Mouse (Mus musculus): ENCODE measurements around the gene Dera. TPM values are rescaled to one million over a fixed set of nuclear protein-coding genes. Genes with fewer than 3 reads are reported as not detected.

The Dera gene
- total and polyA plus RNA-seq, 3 experiments = 47.6 to 69.4 (median 51.2) TPM

- Histone ChIP-seq H3K36me3 (replicated peaks) (peaks cover 39% of the 10 kb centered on the region), H3K4me1 (ENCODE audit: insufficient read depth, low read depth, low read length) (no peaks in the 10 kb centered on the region), H3K9me3 (replicated peaks) (no peaks in the 10 kb centered on the region), H3K4me3 (ENCODE audit: low read depth, low read length) (no peak overlapping the region), H3K27me3 (ENCODE audit: insufficient read depth, low read length) (no peaks in the 10 kb centered on the region)
- ATAC-seq (ENCODE audit: extremely low read depth, insufficient number of reproducible peaks, low FRiP score, poor library complexity, severe bottlenecking) = no peak
- TF ChIP-seq GATA1 (IDR thresholded peaks at IDR 0.05; ENCODE audit: borderline replicate concordance, low read length) (no peak), GATA2 (IDR thresholded peaks at IDR 0.05; ENCODE audit: borderline replicate concordance, low read depth, low read length) (no peak), CTCF (IDR thresholded peaks at IDR 0.05; ENCODE audit: low read depth, low read length) (no peak), POLR2AphosphoS5 (IDR thresholded peaks at IDR 0.05; ENCODE audit: insufficient replicate concordance, low read depth, low read length) (no peak), TAL1 (conservative IDR thresholded peaks at IDR 0.05; ENCODE audit: low read depth, low read length) (no peak)
- DNase-seq (ENCODE audit: low spot score) = no peak
Observed at GRCm38 (mm10) chr6:137824046-137825021, 70.0 kb downstream of the Dera start.

GRCm38 (mm10) chr6:137825022-137825613 is 70.8 kb downstream of the Dera start:
- ATAC-seq (ENCODE audit: extremely low read depth, insufficient number of reproducible peaks, low FRiP score, poor library complexity, severe bottlenecking) (no peak), DNase-seq (ENCODE audit: low spot score) (no peak)
- H3K36me3 ChIP-seq (replicated peaks) = peaks cover 41% of the 10 kb centered on the region
- no peak for TF ChIP-seq TAL1 (conservative IDR thresholded peaks at IDR 0.05; ENCODE audit: low read depth, low read length)
- TF ChIP-seq GATA2 (IDR thresholded peaks at IDR 0.05; ENCODE audit: borderline replicate concordance, low read depth, low read length) = no peak
- no peak for TF ChIP-seq GATA1 (IDR thresholded peaks at IDR 0.05; ENCODE audit: borderline replicate concordance, low read length)
- no peak for TF ChIP-seq CTCF (IDR thresholded peaks at IDR 0.05; ENCODE audit: low read depth, low read length)
- TF ChIP-seq POLR2AphosphoS5 (IDR thresholded peaks at IDR 0.05; ENCODE audit: insufficient replicate concordance, low read depth, low read length) = no peak
- H3K27me3 ChIP-seq (ENCODE audit: insufficient read depth, low read length) = no peaks in the 10 kb centered on the region
- no peaks in the 10 kb centered on the region for H3K9me3 ChIP-seq (replicated peaks)
- H3K4me1 ChIP-seq (ENCODE audit: insufficient read depth, low read depth, low read length) = no peaks in the 10 kb centered on the region
- no peak overlapping the region for H3K4me3 ChIP-seq (ENCODE audit: low read depth, low read length)

- Histone ChIP-seq H3K4me1 (ENCODE audit: insufficient read depth, low read depth, low read length) (no peaks in the 10 kb centered on the region), H3K27me3 (ENCODE audit: insufficient read depth, low read length) (no peaks in the 10 kb centered on the region), H3K4me3 (ENCODE audit: low read depth, low read length) (no peak overlapping the region), H3K9me3 (replicated peaks) (no peaks in the 10 kb centered on the region), H3K36me3 (replicated peaks) (peaks cover 44% of the 10 kb centered on the region)
- ATAC-seq (ENCODE audit: extremely low read depth, insufficient number of reproducible peaks, low FRiP score, poor library complexity, severe bottlenecking) (no peak), DNase-seq (ENCODE audit: low spot score) (no peak)
- TF ChIP-seq CTCF (IDR thresholded peaks at IDR 0.05; ENCODE audit: low read depth, low read length) = no peak
- no peak for TF ChIP-seq GATA1 (IDR thresholded peaks at IDR 0.05; ENCODE audit: borderline replicate concordance, low read length)
Observed at GRCm38 (mm10) chr6:137829056-137829776, 74.9 kb downstream of the Dera start.

- Histone ChIP-seq H3K9me3 (replicated peaks) (no peaks in the 10 kb centered on the region), H3K4me1 (ENCODE audit: insufficient read depth, low read depth, low read length) (no peaks in the 10 kb centered on the region), H3K4me3 (ENCODE audit: low read depth, low read length) (no peak overlapping the region), H3K27me3 (ENCODE audit: insufficient read depth, low read length) (no peaks in the 10 kb centered on the region), H3K36me3 (replicated peaks) (peaks cover 46% of the 10 kb centered on the region)
- TF ChIP-seq GATA1 (IDR thresholded peaks at IDR 0.05; ENCODE audit: borderline replicate concordance, low read length) (no peak), GATA2 (IDR thresholded peaks at IDR 0.05; ENCODE audit: borderline replicate concordance, low read depth, low read length) (no peak), POLR2AphosphoS5 (IDR thresholded peaks at IDR 0.05; ENCODE audit: insufficient replicate concordance, low read depth, low read length) (no peak), CTCF (IDR thresholded peaks at IDR 0.05; ENCODE audit: low read depth, low read length) (no peak), TAL1 (conservative IDR thresholded peaks at IDR 0.05; ENCODE audit: low read depth, low read length) (no peak)
- no peak for ATAC-seq (ENCODE audit: extremely low read depth, insufficient number of reproducible peaks, low FRiP score, poor library complexity, severe bottlenecking)
- DNase-seq (ENCODE audit: low spot score) = no peak
Observed at GRCm38 (mm10) chr6:137836799-137837198, 82.5 kb downstream of the Dera start.

GRCm38 (mm10) chr6:137843337-137843736 is 89.0 kb downstream of the Dera start:
- DNase-seq (ENCODE audit: low spot score) = no peak
- ATAC-seq (ENCODE audit: extremely low read depth, insufficient number of reproducible peaks, low FRiP score, poor library complexity, severe bottlenecking) = no peak
- H3K27me3 ChIP-seq (ENCODE audit: insufficient read depth, low read length) = no peaks in the 10 kb centered on the region
- peaks cover 21% of the 10 kb centered on the region for H3K36me3 ChIP-seq (replicated peaks)
- no peak for TF ChIP-seq GATA2 (IDR thresholded peaks at IDR 0.05; ENCODE audit: borderline replicate concordance, low read depth, low read length)
- no peak for TF ChIP-seq TAL1 (conservative IDR thresholded peaks at IDR 0.05; ENCODE audit: low read depth, low read length)
- TF ChIP-seq GATA1 (IDR thresholded peaks at IDR 0.05; ENCODE audit: borderline replicate concordance, low read length) = no peak
- TF ChIP-seq CTCF (IDR thresholded peaks at IDR 0.05; ENCODE audit: low read depth, low read length) = no peak
- peaks cover 5% of the 10 kb centered on the region for H3K9me3 ChIP-seq (replicated peaks)
- H3K4me1 ChIP-seq (ENCODE audit: insufficient read depth, low read depth, low read length) = no peaks in the 10 kb centered on the region
- H3K4me3 ChIP-seq (ENCODE audit: low read depth, low read length) = no peak overlapping the region
